Mouse (Mus musculus): ENCODE data around the gene Anp32b.

GRCm38 (mm10) chr4:46520491-46520890 is 69.8 kb downstream of the Anp32b start:
- no peak for TF ChIP-seq CTCF (IDR thresholded peaks at IDR 0.05; ENCODE audit: control insufficient read depth, insufficient read depth, insufficient read length)
- no peak for TF ChIP-seq USF1 (IDR thresholded peaks at IDR 0.05; ENCODE audit: low read depth)
- TF ChIP-seq FOSL1 (IDR thresholded peaks at IDR 0.05; ENCODE audit: insufficient read depth, low read length, poor library complexity, severe bottlenecking), result no peak
- TF ChIP-seq MAX (IDR thresholded peaks at IDR 0.05), result no peak
- TF ChIP-seq MYOD1 (IDR thresholded peaks at IDR 0.05; ENCODE audit: control insufficient read depth, insufficient read length, low read depth), result no peak
- TF ChIP-seq MYOG (IDR thresholded peaks at IDR 0.05; ENCODE audit: control insufficient read depth, extremely low read depth, insufficient read length), result no peak
